Mouse (Mus musculus) embryo, embryonic 10.5 days (tissue): ENCODE results near the gene Olfml2a.

Experiments
- DNase-seq: peaks from one replicate; pipeline ENCODE4 v3.0.0-alpha.2; 2015; ENCODE audit warnings: low spot score

Olfml2a gene

DNA sequence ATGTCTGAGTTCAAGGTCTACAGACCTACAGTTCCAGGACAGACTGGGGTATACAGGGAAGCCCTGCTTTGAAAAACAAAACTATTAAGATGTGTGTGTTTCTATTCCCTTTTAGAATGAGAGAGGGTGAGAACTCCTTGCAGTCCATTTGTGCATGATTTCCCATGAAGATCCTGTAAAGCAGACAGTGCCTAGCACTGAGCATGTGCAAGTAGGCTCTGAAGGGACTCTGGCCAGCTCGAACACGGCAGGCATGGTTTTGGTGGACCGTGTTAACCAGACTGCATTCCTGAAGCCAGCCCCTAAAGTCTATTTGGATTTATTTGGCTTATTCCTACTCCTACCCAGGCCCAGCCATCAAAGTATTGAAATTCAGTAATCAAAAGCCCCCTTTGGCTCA, 80.2 kb downstream of the Olfml2a start:
- DNase-seq: no peak

DNA sequence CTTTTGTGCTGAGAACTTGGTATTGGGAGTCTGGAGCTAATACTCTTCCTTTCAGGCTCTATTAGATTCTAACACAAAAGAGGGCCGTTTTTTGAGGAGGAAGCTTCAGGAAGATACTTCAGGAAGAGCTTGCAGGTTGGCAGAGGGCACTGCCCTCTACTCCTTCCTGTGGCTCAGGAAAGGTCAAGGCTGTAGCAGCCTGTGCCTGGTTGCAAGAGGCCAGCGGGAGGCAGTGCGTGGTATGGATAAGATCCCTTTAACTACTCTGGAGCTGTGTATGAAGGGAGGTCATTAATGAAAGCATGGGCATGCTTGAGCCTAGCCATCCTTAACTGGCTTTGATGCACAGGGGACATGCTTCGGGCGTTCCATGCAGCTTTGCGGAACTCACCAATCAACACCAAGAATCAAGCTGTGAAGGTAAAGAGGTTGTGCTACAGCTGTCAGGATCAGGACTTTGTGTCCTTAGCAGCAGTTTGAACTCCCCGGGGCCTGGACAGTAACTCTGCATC, 81.0 kb downstream of the Olfml2a start:
- DNase-seq: no peak
